Mouse (Mus musculus) limb, embryonic 13.5 days (tissue): ENCODE measurements at regions not wholly inside any gene's neighbourhood (a gene's known extent, or its start where the extent isn't known, plus 50 kb on each side); places are given as distances from the start of the nearest gene placed in this dataset.

Experiments used
- ATAC-seq: fragments of 200-750 bp; cut with Nextera tagmentation; 2 replicates; pipeline ENCODE4 v1.8.0; 2017; ENCODE audit warnings: low read depth, moderate number of reproducible peaks, moderate TSS enrichment; ENCODE audit not compliant: low FRiP score
- H3K27ac ChIP-seq: fragments of 300-500 bp; sonication (generic); 2 replicates; pipeline ENCODE4 v1.5.1; 2015; ENCODE audit warnings: inconsistent platforms, mild to moderate bottlenecking, moderate library complexity
- H3K27me3 ChIP-seq: fragments of 300-500 bp; sonication (generic); 2 replicates; pipeline ENCODE4 v1.6.1; 2015; ENCODE audit warnings: mild to moderate bottlenecking, inconsistent platforms
- H3K36me3 ChIP-seq: fragments of 300-500 bp; sonication (generic); 2 replicates; pipeline ENCODE4 v1.6.1; 2015; ENCODE audit warnings: inconsistent platforms, mild to moderate bottlenecking, moderate library complexity
- H3K4me1 ChIP-seq: fragments of 300-500 bp; sonication (generic); 2 replicates; pipeline ENCODE4 v1.6.1; 2015; ENCODE audit warnings: inconsistent platforms
- H3K4me2 ChIP-seq: fragments of 300-500 bp; sonication (generic); replicated peaks from 2 replicates; pipeline ENCODE4 v1.6.1; 2015; ENCODE audit warnings: inconsistent platforms, mild to moderate bottlenecking, moderate library complexity
- H3K4me3 ChIP-seq: fragments of 300-500 bp; sonication (generic); 2 replicates; pipeline ENCODE4 v1.5.1; 2015; ENCODE audit warnings: moderate library complexity, mild to moderate bottlenecking, inconsistent platforms
- H3K9ac ChIP-seq: fragments of 300-500 bp; sonication (generic); 2 replicates; pipeline ENCODE4 v1.6.1; 2015; ENCODE audit warnings: mild to moderate bottlenecking, inconsistent platforms
- H3K9me3 ChIP-seq: fragments of 300-500 bp; sonication (generic); 2 replicates; pipeline ENCODE4 v1.6.1; 2016; ENCODE audit warnings: inconsistent platforms
- WGBS: fragments of 180-500 bp; shearing (Covaris S2); methylation state at CpG from one replicate; pipeline ENCODE4 v1.1.7; 2015; 5-methylcytosine and 5-hydroxymethylcytosine counted together

- H3K9ac ChIP-seq: no peak overlapping the region
- H3K4me3 ChIP-seq: no peak overlapping the region
- WGBS: 63% methylated on average over 8 of the region's 8 CpGs
- no peak for ATAC-seq
- no peaks in the 10 kb centered on the region for H3K36me3 ChIP-seq
- no peak overlapping the region for H3K27ac ChIP-seq
- H3K27me3 ChIP-seq: no peaks in the 10 kb centered on the region
- H3K9me3 ChIP-seq: no peaks in the 10 kb centered on the region
- no peak overlapping the region for H3K4me2 ChIP-seq
- no peaks in the 10 kb centered on the region for H3K4me1 ChIP-seq
Observed at GRCm38 (mm10) chr10:37260791-37261488, 122.2 kb upstream of the Marcks start.

DNA sequence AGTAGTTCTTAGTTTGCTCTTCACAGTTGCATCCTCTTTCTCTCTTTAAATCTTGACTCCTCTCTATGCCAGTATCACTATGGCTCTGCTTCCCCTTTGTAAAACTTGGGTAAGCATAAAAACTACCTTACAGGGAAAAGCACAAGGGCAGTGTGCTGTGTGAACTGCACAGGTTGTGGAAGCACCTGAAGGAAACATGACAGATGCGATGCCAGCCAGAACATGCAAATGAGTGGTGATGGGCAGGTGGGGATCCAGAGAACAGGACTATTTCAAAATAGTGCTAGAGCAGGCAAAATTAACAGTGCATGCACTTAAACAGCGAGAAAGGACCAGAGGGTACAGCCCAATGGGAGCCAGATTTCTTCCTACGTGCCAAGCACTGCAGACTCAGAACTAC, 120.5 kb upstream of the Marcks start:
- no peaks in the 10 kb centered on the region for H3K36me3 ChIP-seq
- ATAC-seq: no peak
- H3K27me3 ChIP-seq: no peaks in the 10 kb centered on the region
- no peak overlapping the region for H3K27ac ChIP-seq
- H3K4me1 ChIP-seq: no peaks in the 10 kb centered on the region
- WGBS: 91% methylated on average over 3 of the region's 3 CpGs
- H3K4me2 ChIP-seq: no peak overlapping the region
- no peaks in the 10 kb centered on the region for H3K9me3 ChIP-seq
- H3K4me3 ChIP-seq: no peak overlapping the region
- H3K9ac ChIP-seq: no peak overlapping the region

DNA sequence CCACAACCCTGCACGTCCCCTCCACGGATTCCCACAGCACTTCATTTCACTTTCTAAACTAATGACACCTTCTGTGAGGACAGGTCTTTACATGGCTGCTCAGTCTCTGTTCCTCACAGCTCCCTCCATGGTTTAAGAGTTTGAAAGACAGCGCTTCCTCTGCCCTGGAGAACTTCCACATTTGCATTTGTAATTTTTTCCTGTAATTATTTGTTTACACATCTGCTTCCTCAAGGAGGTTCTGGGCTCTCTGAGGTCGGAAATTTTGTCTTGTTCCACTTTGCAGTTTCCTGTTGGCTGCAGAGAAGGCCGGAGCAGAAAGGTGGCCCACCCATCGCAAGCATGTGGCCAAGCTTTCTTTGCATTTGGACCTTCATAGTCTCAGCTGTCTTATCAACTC, 118.8 kb upstream of the Marcks start:
- no peak for ATAC-seq
- Histone ChIP-seq H3K9me3 (no peaks in the 10 kb centered on the region), H3K36me3 (no peaks in the 10 kb centered on the region), H3K27ac (no peak overlapping the region), H3K4me2 (no peak overlapping the region), H3K9ac (no peak overlapping the region), H3K4me3 (no peak overlapping the region), H3K27me3 (no peaks in the 10 kb centered on the region), H3K4me1 (no peaks in the 10 kb centered on the region)
- 79% methylated on average over 6 of the region's 6 CpGs for WGBS

DNA sequence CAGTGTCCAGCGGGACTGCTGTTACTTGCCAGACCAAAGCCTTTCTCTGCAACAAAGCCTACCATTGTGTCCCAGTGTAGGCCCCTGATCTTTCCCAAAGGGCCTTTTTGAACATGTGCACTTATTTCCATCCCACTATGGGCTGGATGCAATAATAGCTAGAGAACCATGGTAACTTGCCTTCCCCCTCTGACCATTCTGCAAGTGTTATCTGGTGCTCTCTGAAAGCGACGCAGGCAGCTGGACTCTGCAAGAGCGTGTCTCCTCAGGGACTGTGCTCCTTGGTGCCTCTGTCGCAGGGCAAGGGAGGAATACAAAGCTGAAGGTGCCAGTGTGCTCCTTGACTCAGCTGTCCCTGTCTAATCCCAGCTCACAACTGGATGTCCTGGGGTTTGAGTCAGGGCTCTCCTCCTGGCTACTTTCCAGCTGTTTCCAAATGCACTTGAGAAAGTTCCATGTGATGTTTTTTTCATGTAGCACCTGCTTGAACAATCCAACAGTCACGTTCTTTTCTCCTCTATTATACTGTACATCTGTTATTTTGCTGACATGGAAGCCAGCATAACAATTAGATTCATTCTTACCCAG, 112.3 kb upstream of the Marcks start:
- H3K4me1 ChIP-seq: peaks cover 23% of the 10 kb centered on the region
- no peaks in the 10 kb centered on the region for H3K36me3 ChIP-seq
- no peaks in the 10 kb centered on the region for H3K27me3 ChIP-seq
- H3K9ac ChIP-seq: no peak overlapping the region
- H3K9me3 ChIP-seq: no peaks in the 10 kb centered on the region
- 60% methylated on average over 6 of the region's 6 CpGs for WGBS
- peak; percentile 55 for ATAC-seq
- no peak overlapping the region for H3K4me3 ChIP-seq
- peak overlapping the region; percentile 55; the same call in 1 of the 2 replicates for H3K27ac ChIP-seq
- H3K4me2 ChIP-seq: 0 out of 2 replicates have a peak overlapping the region, but pooled peaks have one; percentile 10

DNA sequence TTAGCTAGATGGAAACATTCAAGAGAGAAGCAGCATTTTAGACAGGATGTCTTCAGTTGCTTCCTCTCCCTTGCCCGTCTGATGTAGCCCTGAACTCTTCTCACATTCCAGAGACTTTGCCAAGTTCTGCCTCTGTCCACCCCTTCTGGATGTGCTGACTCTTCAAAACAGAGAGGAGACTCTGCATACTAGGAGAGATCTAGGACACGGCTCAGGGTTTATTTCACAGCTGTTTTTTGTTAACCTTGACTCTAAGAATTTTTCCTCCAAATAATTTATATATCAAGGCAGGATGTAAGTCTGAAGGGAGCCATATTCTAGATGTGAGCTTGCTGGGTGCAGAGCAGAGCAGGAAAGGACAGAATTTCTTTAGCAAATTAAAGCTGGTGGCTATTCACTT, 111.4 kb upstream of the Marcks start:
- 10% methylated on average over 2 of the region's 2 CpGs for WGBS
- Histone ChIP-seq H3K27me3 (no peaks in the 10 kb centered on the region), H3K36me3 (no peaks in the 10 kb centered on the region), H3K4me2 (no peak overlapping the region), H3K9me3 (no peaks in the 10 kb centered on the region), H3K4me3 (no peak overlapping the region), H3K9ac (no peak overlapping the region), H3K27ac (peak overlapping the region; percentile 55; the same call in 1 of the 2 replicates), H3K4me1 (peaks cover 23% of the 10 kb centered on the region)
- ATAC-seq: peak; percentile 66

- Histone ChIP-seq H3K27me3 (no peaks in the 10 kb centered on the region), H3K36me3 (no peaks in the 10 kb centered on the region), H3K9ac (no peak overlapping the region), H3K4me3 (no peak overlapping the region), H3K9me3 (no peaks in the 10 kb centered on the region), H3K27ac (0 out of 2 replicates have a peak overlapping the region, but pooled peaks have one; percentile 22), H3K4me1 (peaks cover 23% of the 10 kb centered on the region), H3K4me2 (no peak overlapping the region)
- WGBS: 77% methylated on average over 4 of the region's 4 CpGs
- no peak for ATAC-seq
Observed at GRCm38 (mm10) chr10:37249511-37249910, 110.8 kb upstream of the Marcks start.

- H3K4me3 ChIP-seq: no peak overlapping the region
- H3K9ac ChIP-seq: no peak overlapping the region
- H3K27me3 ChIP-seq: no peaks in the 10 kb centered on the region
- H3K4me1 ChIP-seq: peaks cover 26% of the 10 kb centered on the region
- no peaks in the 10 kb centered on the region for H3K36me3 ChIP-seq
- no peak overlapping the region for H3K4me2 ChIP-seq
- H3K27ac ChIP-seq: no peak overlapping the region
- no peaks in the 10 kb centered on the region for H3K9me3 ChIP-seq
- no peak for ATAC-seq
Observed at GRCm38 (mm10) chr10:37247121-37247520, 108.4 kb upstream of the Marcks start.

DNA sequence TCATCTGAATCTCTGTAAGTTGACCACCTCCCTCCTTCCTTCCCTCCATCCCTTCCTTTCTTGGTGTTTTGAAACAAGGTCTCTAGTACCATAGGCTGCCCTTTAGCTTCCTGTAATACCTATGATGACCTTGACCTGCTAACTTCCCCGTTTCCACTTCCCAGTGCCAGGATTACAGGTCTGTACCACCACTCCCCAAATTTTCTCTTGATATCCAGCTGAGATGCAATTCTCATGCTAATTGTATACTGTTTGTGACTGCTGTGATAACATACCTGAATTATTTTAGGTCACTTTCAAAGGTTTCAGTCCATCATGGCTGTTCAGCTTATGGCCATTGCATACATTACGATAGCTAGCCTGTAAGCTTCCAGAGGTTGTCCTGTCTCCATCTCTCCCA, 104.4 kb upstream of the Marcks start:
- Histone ChIP-seq H3K27ac (no peak overlapping the region), H3K9me3 (no peaks in the 10 kb centered on the region), H3K4me1 (peaks cover 24% of the 10 kb centered on the region), H3K27me3 (no peaks in the 10 kb centered on the region), H3K4me3 (no peak overlapping the region), H3K36me3 (no peaks in the 10 kb centered on the region), H3K4me2 (no peak overlapping the region), H3K9ac (no peak overlapping the region)
- no peak for ATAC-seq
- 84% methylated on average over 2 of the region's 2 CpGs for WGBS

DNA sequence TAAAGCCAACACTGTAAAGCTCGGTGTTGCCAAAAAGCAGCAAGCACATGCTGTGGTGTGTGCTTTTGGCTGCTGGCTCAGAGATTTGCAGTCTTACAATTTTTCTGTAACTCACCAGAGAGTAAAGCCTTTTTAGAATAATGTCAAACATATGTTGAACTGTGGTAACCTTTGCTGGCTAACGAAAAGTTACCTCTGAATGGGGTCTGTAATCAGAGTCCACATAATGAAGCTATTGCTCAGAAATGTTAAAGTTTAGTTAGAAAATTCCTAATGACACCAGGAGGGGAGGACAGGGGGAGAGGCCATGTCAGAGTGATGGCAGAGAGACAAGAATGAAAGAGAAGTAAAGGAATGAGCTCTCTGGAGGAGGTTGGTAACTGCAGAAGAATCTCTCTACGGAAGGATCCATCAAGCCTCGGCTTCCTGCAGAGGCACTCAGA, 103.1 kb upstream of the Marcks start:
- no peaks in the 10 kb centered on the region for H3K27me3 ChIP-seq
- peak; percentile 82 for ATAC-seq
- peak overlapping the region; percentile 74 for H3K27ac ChIP-seq
- H3K9ac ChIP-seq: no peak overlapping the region
- H3K4me3 ChIP-seq: no peak overlapping the region
- 18% methylated on average over 4 of the region's 4 CpGs for WGBS
- no peaks in the 10 kb centered on the region for H3K36me3 ChIP-seq
- H3K9me3 ChIP-seq: no peaks in the 10 kb centered on the region
- peak overlapping the region; percentile 27; the same call in 1 of the 2 replicates for H3K4me2 ChIP-seq
- H3K4me1 ChIP-seq: peaks cover 24% of the 10 kb centered on the region

DNA sequence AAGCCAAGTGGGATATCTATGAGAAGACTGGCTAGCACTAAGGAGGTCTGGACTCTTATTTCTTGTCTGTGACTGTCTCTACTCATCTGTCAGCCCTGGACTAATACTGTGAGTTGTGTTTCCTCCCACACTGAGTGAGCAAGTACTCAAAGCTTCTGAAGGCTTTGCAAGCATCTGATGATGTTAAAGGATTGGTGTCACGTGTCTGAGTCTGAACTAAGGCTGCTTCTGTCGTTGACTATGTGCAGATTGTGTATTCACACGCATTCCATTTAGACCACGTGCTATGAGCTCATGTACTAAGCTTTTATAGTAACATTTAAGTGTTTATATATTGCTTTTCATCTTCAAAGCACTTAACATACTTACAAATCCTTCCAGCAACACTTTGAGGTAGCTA, 101.9 kb upstream of the Marcks start:
- ATAC-seq: peak; percentile 72
- 13% methylated on average over 4 of the region's 4 CpGs for WGBS
- no peaks in the 10 kb centered on the region for H3K27me3 ChIP-seq
- H3K4me1 ChIP-seq: peaks cover 24% of the 10 kb centered on the region
- no peaks in the 10 kb centered on the region for H3K9me3 ChIP-seq
- no peak overlapping the region for H3K9ac ChIP-seq
- no peaks in the 10 kb centered on the region for H3K36me3 ChIP-seq
- peak overlapping the region; percentile 39 for H3K27ac ChIP-seq
- H3K4me3 ChIP-seq: no peak overlapping the region
- H3K4me2 ChIP-seq: no peak overlapping the region

GRCm38 (mm10) chr10:37240201-37240600, 101.5 kb upstream of the Marcks start:
- Histone ChIP-seq H3K9ac (no peak overlapping the region), H3K27ac (peak overlapping the region; percentile 39)

GRCm38 (mm10) chr10:37236001-37236822, 97.5 kb upstream of the Marcks start:
- no peak overlapping the region for H3K4me3 ChIP-seq
- no peak overlapping the region for H3K27ac ChIP-seq
- no peaks in the 10 kb centered on the region for H3K9me3 ChIP-seq
- H3K4me2 ChIP-seq: no peak overlapping the region
- 59% methylated on average over 4 of the region's 4 CpGs for WGBS
- H3K27me3 ChIP-seq: no peaks in the 10 kb centered on the region
- H3K4me1 ChIP-seq: peaks cover 31% of the 10 kb centered on the region
- ATAC-seq: no peak
- no peak overlapping the region for H3K9ac ChIP-seq
- no peaks in the 10 kb centered on the region for H3K36me3 ChIP-seq

More at GRCm38 (mm10) chr10:37240201-37240600, 101.5 kb upstream of the Marcks start:
- H3K4me2 ChIP-seq: no peak overlapping the region
- H3K27me3 ChIP-seq: no peaks in the 10 kb centered on the region
- H3K9me3 ChIP-seq: no peaks in the 10 kb centered on the region
- H3K36me3 ChIP-seq: no peaks in the 10 kb centered on the region
- WGBS: 76% methylated on average over 3 of the region's 3 CpGs
- H3K4me3 ChIP-seq: no peak overlapping the region
- no peak for ATAC-seq
- H3K4me1 ChIP-seq: peaks cover 24% of the 10 kb centered on the region
